Mouse (Mus musculus) midbrain, postnatal 0 days (tissue): Measurements from ENCODE around the gene Ap2m1. TPM values are rescaled to one million over a fixed set of nuclear protein-coding genes. Genes with fewer than 3 reads are reported as not detected.

ENCODE experiments used
- ATAC-seq: fragments of 200-750 bp; cut with Nextera tagmentation; 2 replicates; pipeline ENCODE4 v1.8.0; 2017; ENCODE audit warnings: moderate number of reproducible peaks, mild to moderate bottlenecking, moderate TSS enrichment, moderate library complexity; ENCODE audit not compliant: low FRiP score
- DNase-seq: peaks from one replicate; pipeline ENCODE4 v3.0.0-alpha.2; 2015; ENCODE audit warnings: low spot score
- H3K27ac ChIP-seq: fragments of 300-500 bp; sonication (generic); 2 replicates; pipeline ENCODE4 v1.5.1; 2014; ENCODE audit warnings: low read depth, mild to moderate bottlenecking, low read length, mixed read lengths
- H3K27me3 ChIP-seq: fragments of 300-500 bp; sonication (generic); 2 replicates; pipeline ENCODE4 v1.6.1; 2014; ENCODE audit warnings: low read length, control low read depth, mixed read lengths; ENCODE audit not compliant: insufficient read depth
- H3K36me3 ChIP-seq: fragments of 300-500 bp; sonication (generic); 2 replicates; pipeline ENCODE4 v1.6.1; 2014; ENCODE audit warnings: low read length, control low read depth, mixed read lengths; ENCODE audit not compliant: insufficient read depth
- H3K4me1 ChIP-seq: fragments of 300-500 bp; sonication (generic); 2 replicates; pipeline ENCODE4 v1.6.1; 2014; ENCODE audit warnings: mild to moderate bottlenecking, control low read depth, antibody characterized with exemption, low read length, mixed read lengths; ENCODE audit not compliant: insufficient read depth
- H3K4me2 ChIP-seq: fragments of 300-500 bp; sonication (generic); 2 replicates; pipeline ENCODE4 v1.6.1; 2014; ENCODE audit warnings: low read depth, mild to moderate bottlenecking, low read length, mixed read lengths; ENCODE audit not compliant: poor library complexity, severe bottlenecking
- H3K4me3 ChIP-seq: fragments of 300-500 bp; sonication (generic); 2 replicates; pipeline ENCODE4 v1.5.1; 2014; ENCODE audit warnings: low read depth, mild to moderate bottlenecking, low read length, moderate library complexity
- H3K9ac ChIP-seq: fragments of 300-500 bp; sonication (generic); replicated peaks from 2 replicates; pipeline ENCODE4 v1.6.1; 2014; ENCODE audit warnings: mild to moderate bottlenecking, low read length, moderate library complexity, mixed read lengths; ENCODE audit not compliant: poor library complexity, severe bottlenecking
- H3K9me3 ChIP-seq: fragments of 300-500 bp; sonication (generic); 2 replicates; pipeline ENCODE4 v1.6.1; 2016; ENCODE audit warnings: low read length, control low read depth
- CTCF ChIP-seq: IDR thresholded peaks from 2 replicates; pipeline ENCODE4 v1.5.1; 2016; ENCODE audit warnings: antibody characterized with exemption, mild to moderate bottlenecking
- WGBS: fragments of 180-500 bp; shearing (Covaris S2); extraction: QIAGEN DNeasy Blood & Tissue Kit; methylation state at CpG from one replicate; pipeline ENCODE4 v1.1.7; 2014; 5-methylcytosine and 5-hydroxymethylcytosine counted together
- polyA plus RNA-seq: library from polyadenylated mRNA; unstranded; fragments of >200 nt; fragmentation: Nextera tagmentation; extraction: Ambion mirVana; gene quantifications from 2 replicates; pipeline ENCODE4 v1.2.1, GENCODE M21; 2015
- total RNA-seq: library from RNA; depleted of rRNA; stranded (reverse); fragments of >200 nt; gene quantifications from 2 replicates; pipeline ENCODE4 v1.2.3, GENCODE M21; 2014

The Ap2m1 gene
- total and polyA plus RNA-seq, 2 experiments from 2014 or later, result 975 to 1,551 TPM

GRCm38 (mm10) chr16:20557381-20557780, 22.1 kb downstream of the Ap2m1 start:
- TF ChIP-seq CTCF, result no peak
- ATAC-seq, result no peak
- no peaks in the 10 kb centered on the region for H3K9me3 ChIP-seq
- WGBS, result 76% methylated on average over 7 of the region's 7 CpGs
- no peaks in the 10 kb centered on the region for H3K27me3 ChIP-seq
- peaks cover 72% of the 10 kb centered on the region for H3K36me3 ChIP-seq
- no peaks in the 10 kb centered on the region for H3K4me1 ChIP-seq
- no peak overlapping the region for H3K4me2 ChIP-seq
- no peak overlapping the region for H3K27ac ChIP-seq
- no peak overlapping the region for H3K4me3 ChIP-seq
- no peak overlapping the region for H3K9ac ChIP-seq
- no peak for DNase-seq

GRCm38 (mm10) chr16:20565075-20565474, 29.8 kb downstream of the Ap2m1 start:
- ATAC-seq, result no peak
- Histone ChIP-seq H3K4me2 (no peak overlapping the region), H3K4me1 (no peaks in the 10 kb centered on the region), H3K36me3 (peaks cover 19% of the 10 kb centered on the region), H3K9me3 (no peaks in the 10 kb centered on the region), H3K9ac (no peak overlapping the region), H3K4me3 (no peak overlapping the region), H3K27ac (no peak overlapping the region), H3K27me3 (no peaks in the 10 kb centered on the region)
- TF ChIP-seq CTCF, result no peak
- DNase-seq, result no peak
- 34% methylated on average over 1 of the region's 1 CpGs for WGBS

GRCm38 (mm10) chr16:20589366-20589938, 54.2 kb downstream of the Ap2m1 start, which contains the start of gene Vwa5b2:
Gene Vwa5b2, plus strand, starts transcription at chr16:20589471.
- H3K9me3 ChIP-seq, result no peaks in the 10 kb centered on the region
- H3K36me3 ChIP-seq, result no peaks in the 10 kb centered on the region
- WGBS, result under 1% methylated on average over 23 of the region's 24 CpGs
- H3K9ac ChIP-seq, result peak within 1 kb of the TSS; percentile 69
- DNase-seq (peak; percentile 44), ATAC-seq (peak; percentile 50)
- peak within 1 kb of the TSS; percentile 83 for H3K27ac ChIP-seq
- peak within 1 kb of the TSS; percentile 75 for H3K4me2 ChIP-seq
- H3K27me3 ChIP-seq, result peaks cover 13% of the 10 kb centered on the region; the same call in 1 of the 2 replicates
- peaks cover 2% of the 10 kb centered on the region; the same call in 1 of the 2 replicates for H3K4me1 ChIP-seq
- peak; percentile 16; the same call in 1 of the 2 replicates for TF ChIP-seq CTCF
- H3K4me3 ChIP-seq, result peak within 1 kb of the TSS; percentile 66

DNA sequence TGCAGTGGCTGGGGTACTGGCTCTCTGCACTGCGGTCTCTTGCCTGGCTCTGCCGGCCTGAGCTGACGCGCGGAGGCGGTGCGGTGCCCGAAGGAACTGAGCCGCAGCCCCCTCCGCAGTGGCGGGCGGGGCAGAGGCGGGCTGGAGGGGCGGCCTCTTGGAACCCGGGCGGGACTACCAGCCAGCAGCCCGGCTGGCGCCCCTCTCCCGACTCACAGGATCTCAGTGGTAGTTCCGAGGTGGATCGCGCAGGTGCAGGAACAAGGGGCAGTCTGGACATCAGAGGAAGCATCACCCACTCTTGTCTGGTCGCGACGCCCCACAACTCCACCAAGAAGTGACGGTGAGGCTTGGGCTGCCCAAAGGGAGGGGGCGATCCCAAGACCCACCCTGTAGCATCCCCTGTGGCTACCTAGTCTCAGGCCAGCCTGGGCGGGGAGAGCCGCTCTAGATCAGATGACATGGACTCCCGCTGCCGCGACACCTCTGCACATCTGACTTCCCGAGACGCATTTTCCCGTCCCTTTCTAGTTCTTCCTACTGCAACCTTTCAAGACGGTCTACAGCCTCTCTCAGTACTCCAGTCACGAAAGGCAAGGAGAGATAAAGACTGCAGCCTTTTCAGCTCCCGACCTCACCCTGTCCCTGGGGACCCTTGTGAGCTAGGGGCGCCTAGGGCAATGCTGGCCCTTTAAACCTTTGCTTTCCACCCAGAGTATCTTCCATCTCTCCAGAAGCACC, 54.8 kb downstream of the Ap2m1 start:
- Histone ChIP-seq H3K36me3 (no peaks in the 10 kb centered on the region), H3K27ac (peak overlapping the region; percentile 83), H3K9ac (peak overlapping the region; percentile 69), H3K4me1 (peaks cover 2% of the 10 kb centered on the region; the same call in 1 of the 2 replicates), H3K9me3 (no peaks in the 10 kb centered on the region), H3K27me3 (peaks cover 13% of the 10 kb centered on the region; the same call in 1 of the 2 replicates), H3K4me2 (peak overlapping the region; percentile 75), H3K4me3 (peak overlapping the region; percentile 66)
- under 1% methylated on average over 37 of the region's 39 CpGs for WGBS
- ATAC-seq (peak; percentile 88), DNase-seq (peak; percentile 82)
- TF ChIP-seq CTCF, result no peak

GRCm38 (mm10) chr16:20590680-20591038, 55.4 kb downstream of the Ap2m1 start:
- peak overlapping the region; percentile 66 for H3K4me3 ChIP-seq
- H3K27me3 ChIP-seq, result peaks cover 13% of the 10 kb centered on the region; the same call in 1 of the 2 replicates
- ATAC-seq (peak; percentile 11), DNase-seq (no peak)
- no peak for TF ChIP-seq CTCF
- peak overlapping the region; percentile 75 for H3K4me2 ChIP-seq
- WGBS, result 6% methylated on average over 17 of the region's 17 CpGs
- no peaks in the 10 kb centered on the region for H3K9me3 ChIP-seq
- H3K27ac ChIP-seq, result no peak overlapping the region
- H3K36me3 ChIP-seq, result no peaks in the 10 kb centered on the region; the same call in 1 of the 2 replicates
- H3K4me1 ChIP-seq, result peaks cover 2% of the 10 kb centered on the region; the same call in 1 of the 2 replicates
- peak overlapping the region; percentile 69 for H3K9ac ChIP-seq
